Mouse (Mus musculus) bone marrow macrophage, adult 2 months (primary cell): ENCODE data around the gene Olfr1418.

Source experiments
- CTCF ChIP-seq: IDR thresholded peaks from 2 replicates; pipeline ENCODE4 v1.5.1; 2012; ENCODE audit warnings: low read depth, mild to moderate bottlenecking, low read length, moderate library complexity
- POLR2A ChIP-seq: IDR thresholded peaks from 2 replicates; pipeline ENCODE4 v1.6.1; 2012; ENCODE audit warnings: mild to moderate bottlenecking, low read depth, low read length, borderline replicate concordance

- TF ChIP-seq CTCF: no peak
- TF ChIP-seq POLR2A: no peak
These were observed 14.1 kb upstream of the Olfr1418 start, which contains the start of gene Olfr1419 for GRCm38 (mm10) chr19:11875006-11875405.
